Mouse (Mus musculus): ENCODE data around the gene Mn1.

GRCm38 (mm10) chr5:111428882-111429281, 11.7 kb downstream of the Mn1 start:
- TF ChIP-seq CTCF (IDR thresholded peaks at IDR 0.05; ENCODE audit: borderline replicate concordance, insufficient read depth, low read depth, low read length), result no peak
- no peak for TF ChIP-seq POLR2A (IDR thresholded peaks at IDR 0.05; ENCODE audit: borderline replicate concordance, insufficient read depth, low read length)
